Mouse (Mus musculus): Measurements from ENCODE around the gene Tfdp2.

Tfdp2 gene

DNA sequence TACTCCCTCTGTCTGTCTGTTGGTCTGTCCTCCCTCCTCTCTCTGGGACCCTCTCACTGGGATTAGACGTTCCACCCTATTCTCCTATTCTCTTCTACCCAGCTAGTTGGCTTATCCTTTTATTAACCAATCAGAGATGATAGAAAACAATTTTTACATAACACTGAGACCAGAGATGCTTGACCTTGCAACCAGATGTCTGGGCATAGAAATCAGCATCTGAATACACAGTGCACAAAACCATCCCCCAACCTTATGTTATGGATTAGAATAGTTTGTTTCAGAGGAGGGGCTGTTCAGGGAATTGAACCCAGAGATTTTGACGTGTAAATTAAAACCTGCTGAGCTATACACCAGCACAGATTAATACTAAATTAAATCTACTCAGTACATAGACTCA is 34.2 kb downstream of the Tfdp2 start:
- DNase-seq, result no peak

DNA sequence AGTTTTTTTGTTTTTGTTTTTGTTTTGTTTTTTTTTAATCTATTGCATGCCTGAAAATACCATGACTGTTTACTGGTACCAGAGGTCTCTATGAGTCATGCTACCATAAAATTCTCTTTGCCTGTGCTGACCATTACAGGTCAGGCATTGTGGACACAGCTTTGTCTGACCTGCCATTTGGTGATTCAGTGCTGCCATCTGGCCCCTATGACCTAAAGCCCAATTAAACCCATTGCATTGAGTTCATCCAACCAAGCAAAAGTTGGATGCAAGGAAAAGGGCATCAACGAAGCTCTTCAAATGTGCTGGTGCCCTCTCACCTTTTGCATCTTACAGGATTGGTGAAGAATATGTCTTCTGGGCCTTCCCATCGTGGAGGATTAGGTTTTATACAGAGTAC is 39.4 kb downstream of the Tfdp2 start:
- DNase-seq, result peak in 1 of 2 experiments; percentile 32

DNA sequence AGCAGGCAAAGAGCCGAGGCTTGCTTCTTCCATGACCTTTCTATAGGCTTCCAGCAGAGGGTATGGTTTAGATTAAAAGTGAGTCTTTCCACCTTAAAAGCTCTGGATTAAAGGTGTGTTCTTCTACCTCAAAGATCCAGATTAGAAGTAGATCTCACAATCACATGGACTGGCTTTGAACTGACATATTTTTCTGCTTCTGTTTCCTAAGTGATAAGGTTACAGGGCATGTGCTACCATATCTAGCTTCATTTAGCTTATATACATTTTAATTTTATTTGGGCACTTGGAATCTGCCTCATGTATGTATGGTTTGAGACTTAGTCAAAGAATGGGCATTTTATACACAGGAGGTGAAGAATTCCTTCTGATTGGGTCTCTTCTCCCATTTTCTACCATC is 41.3 kb downstream of the Tfdp2 start:
- DNase-seq, result no peak

DNA sequence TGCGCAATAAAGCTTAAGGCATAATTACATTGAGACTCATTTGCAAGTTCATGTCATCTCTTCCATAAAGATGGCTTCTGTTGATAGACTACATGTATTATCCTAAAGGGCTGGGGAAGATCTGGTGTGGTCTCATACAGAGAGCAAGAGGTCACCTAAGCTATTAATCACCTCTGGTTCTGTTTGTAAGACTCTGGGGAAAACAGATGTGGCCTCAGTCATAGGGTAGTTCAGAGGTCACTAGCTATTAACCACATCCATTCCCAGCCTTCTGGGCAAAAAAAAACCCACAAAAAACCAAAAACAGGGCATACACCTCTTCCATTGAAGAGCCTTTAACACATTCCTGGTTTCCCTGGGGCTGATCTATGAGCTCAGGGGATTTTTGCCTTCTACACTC is 42.2 kb downstream of the Tfdp2 start:
- no peak for DNase-seq

DNA sequence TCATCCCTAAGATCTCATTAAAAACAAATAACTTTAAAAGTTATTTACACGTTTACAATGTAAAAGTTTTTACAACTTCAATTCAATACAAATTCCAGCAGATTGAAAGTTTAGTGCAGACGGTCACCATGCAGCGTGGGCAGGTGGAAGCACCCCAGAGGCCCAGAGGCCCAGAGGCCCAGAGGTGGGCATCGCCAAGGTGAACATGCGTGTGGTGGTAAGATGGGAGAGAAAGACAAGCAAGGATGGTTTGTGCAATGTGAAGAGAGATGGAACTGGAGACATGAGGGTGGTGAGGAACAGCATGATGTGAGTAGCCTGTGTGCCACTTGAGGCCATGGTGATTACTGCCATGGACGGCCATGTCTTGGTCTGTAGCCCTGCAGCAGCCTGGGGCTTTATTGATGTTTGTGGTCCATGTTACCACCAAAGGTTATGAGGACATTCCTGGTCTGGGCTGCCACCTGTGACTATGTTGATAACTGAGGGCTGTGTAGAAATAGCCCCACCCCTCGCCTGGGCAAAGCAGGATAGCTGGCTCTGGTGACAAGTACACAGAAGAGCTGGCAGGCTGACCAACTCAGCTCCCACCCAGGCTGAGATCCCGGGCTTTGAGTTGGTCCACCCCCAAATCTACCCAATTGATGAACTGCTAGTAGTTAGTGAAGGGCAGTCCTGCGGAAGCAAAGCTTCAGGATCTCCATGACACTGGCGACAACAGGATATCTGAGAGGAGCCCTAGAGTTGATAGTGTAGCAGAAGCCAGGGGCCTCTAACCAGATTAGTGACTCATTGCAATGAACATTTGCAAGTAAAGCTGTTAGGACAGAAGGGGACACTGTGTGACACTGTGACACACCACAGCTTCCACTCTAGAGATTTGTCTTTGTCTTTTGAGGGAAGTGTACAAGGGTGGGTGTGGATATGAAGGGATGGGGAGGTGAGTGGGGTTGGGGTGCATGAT is 45.3 kb downstream of the Tfdp2 start:
- DNase-seq, result no peak

DNA sequence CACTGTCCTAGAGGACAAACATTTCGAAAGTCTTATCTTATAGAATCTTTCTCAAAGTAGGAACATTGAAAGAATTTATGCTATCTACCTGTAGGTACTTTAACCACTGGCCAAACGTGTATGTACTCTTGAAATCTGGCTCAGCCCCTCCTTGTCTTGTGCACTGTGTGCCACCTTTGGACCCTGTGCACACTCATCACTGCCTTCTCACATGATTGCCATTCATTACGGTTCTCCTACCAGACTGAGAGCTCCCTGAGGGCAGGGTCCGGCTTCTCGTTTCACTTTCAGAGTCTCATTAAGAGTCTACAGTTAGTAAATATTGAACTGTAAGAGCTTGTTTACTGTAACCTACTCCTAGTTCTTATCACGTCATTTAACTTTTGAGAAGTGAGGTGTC is 47.8 kb downstream of the Tfdp2 start:
- no peak for DNase-seq

DNA sequence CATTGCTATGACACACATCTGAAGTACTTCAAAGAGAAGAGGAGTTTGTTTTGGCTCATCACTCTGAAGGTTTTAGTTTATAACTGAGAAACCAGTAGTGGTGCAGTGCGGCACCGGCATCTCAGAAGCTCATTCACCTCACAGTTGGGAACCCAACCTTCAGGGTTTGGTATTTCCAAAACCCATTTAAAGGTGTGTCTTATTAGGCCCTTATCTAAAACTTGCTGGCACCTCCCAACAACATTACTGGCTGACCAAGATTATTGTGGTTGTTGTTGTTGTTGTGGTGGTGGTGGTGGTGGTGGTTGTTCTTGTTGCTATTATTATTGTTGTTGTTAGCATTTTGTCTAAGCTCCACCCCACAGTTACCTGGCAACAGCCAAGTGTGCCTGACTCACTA is 58.7 kb downstream of the Tfdp2 start:
- DNase-seq, result no peak

DNA sequence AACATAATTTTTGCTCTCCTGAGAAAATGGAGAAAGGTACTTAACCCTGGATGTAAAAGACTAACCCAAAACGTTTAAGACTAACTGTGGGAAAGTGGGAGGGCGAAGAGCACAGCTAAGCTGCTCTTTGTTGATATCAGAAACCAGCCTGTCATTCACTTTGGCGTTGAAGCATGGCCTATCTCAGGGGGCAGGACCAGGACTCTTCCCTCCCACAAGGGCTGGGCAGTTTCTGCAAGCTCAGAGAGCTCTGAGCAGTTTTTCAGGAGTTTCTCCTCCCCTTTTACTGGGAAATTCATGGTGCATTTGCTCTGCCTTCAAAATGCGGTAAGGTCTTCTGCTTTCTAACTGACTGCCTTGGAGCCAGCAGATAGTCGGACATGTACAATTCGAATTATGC is 62.4 kb downstream of the Tfdp2 start:
- DNase-seq, result no peak

DNA sequence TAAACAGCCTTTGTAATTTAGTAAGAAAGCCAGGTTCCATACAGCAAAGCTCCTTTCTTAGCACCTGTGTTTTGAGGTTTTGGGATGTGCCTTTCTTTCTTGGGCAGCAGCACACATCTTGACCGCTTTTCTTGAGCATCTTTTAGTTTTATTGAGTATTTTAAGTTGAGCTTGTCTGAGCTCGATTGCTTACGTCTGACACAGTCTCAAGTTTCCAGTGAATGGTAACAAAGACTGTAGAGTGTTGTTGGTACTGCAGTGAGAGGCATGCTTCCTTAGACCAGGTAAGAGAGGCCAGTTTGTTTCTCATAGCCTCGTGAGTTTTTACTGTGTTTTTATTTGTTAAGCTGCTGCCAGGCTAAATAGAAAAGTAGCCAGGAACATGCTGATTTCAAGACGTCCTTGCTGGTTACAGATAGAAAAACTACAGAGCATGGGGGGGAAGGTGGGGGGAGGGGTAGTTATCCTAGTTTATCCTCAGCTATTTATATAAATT is 63.0 kb downstream of the Tfdp2 start:
- DNase-seq, result no peak

DNA sequence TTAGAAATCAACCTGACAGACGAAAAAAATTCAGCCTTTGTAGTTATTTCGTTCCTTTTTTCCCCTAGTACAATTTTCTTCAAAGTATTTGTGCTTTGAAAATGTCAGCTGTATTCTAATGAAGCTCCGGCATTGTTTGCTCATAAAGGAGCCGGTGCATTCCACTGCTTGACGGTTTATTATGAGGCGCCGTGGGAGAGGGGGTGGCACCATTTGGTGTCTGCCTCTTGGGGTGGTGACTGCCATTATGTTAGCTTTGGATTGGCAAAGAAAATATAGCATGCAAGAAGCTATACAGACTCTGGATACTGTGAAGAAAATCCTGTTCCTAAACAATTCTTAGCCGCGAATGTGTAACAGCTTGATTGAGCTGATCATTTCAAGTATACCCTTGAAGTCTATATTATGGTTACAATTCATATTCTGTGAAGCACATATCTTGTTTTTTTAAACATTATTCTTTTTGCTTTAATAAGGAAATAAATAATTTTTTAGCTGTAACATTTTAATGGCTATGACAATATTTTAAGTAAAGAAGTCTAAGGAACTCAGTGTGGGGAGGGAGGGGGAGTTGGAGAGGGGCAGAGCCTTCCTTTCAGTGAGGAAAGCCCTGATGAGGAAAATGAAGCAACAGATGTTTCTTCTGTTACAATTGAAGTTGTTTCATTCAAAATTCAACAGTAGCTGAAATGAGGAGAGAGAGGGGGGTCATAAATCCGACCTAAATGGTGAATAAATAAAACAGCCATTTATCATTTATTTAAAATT is 63.9 kb downstream of the Tfdp2 start:
- DNase-seq, result peak; percentile 30 to 58

DNA sequence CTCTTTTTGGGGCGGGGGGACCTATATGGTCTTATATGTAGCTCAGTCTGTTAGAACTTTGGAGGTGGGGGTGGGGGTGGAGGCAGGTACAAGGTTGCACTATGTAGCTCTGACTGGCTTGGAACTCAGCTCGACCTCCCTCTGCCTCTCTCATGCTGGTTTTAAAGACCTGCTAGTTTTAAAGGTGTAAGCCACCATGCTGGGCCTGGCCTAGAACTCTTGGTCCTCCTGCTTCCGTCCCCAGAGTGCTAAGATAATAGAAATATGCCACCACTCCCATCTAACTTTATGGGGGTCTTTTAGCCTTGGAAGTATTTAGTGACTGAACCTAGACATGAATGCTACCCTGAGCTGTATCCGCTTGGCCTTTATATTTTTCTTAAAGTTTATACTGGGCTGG is 65.0 kb downstream of the Tfdp2 start:
- no peak for DNase-seq

DNA sequence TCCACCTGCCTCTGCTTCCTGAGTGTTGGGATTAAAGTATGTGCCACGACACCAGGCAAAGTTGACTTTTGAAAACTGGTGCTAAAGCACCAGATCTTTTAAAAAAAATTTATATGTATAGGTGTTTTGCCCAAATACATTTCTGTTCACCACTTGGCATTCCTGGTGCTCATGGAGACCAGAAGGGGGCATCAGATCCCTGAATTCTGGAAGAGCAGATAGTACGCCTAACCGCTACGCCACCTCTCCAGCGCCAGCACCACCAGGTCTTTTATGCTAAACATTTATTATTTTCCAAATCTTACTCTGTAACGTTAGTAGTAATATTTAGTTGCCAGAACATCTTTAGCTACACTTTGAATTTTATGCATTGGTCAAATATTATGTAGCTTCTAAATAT is 65.9 kb downstream of the Tfdp2 start:
- no peak for DNase-seq

DNA sequence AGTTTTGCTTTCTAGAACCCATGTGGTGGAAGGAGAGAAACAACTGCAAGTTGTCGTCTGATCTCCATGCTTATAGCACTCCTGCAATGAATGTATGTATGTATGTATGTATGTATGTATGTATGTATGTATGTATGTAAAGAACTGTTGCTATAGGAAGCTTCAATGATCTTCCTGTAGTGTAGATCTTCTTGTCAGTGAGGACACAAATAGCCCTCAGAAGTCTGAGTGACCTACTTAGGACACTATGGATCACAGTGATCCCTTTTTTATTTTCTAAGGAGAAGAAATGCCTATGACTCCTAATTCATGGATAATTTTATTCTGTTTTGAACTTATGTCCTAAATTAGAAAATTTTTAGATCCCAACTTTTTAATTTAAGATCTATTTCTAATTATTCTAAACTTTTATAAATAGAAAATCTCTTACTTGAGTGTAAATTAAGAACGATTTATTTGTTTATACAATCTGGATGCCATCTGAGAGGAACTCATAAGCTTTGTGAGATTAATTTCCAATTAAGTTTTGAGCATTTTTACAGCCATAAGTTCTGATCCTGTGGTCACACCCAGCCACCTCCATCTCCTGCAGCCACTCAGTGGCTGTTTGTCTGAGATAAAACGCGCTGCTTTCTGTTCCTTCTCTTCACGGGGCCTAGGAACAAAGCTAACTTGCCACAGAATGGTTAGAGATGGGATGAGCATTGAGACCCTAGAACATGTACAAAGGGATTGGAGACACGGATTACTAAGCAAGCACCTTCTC is 70.9 kb downstream of the Tfdp2 start:
- no peak for DNase-seq

DNA sequence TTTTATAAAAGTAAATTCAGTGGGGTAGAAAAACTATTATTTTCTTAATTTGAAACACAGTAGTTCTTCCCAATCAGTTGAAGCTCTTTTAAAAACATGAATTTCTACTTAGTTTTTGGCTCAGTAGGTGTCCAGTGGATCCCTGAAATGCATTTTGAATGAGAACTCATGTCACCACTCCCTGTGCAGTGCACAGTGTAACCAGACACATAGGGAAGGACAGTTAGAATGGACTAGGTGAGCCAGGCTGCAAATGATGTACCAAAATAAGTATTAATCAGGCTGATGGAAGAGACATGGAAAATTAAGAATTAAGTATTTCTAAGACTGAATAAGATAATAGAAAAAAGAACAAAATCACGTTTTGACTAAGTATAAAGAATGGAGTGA is 71.5 kb downstream of the Tfdp2 start:
- no peak for DNase-seq

DNA sequence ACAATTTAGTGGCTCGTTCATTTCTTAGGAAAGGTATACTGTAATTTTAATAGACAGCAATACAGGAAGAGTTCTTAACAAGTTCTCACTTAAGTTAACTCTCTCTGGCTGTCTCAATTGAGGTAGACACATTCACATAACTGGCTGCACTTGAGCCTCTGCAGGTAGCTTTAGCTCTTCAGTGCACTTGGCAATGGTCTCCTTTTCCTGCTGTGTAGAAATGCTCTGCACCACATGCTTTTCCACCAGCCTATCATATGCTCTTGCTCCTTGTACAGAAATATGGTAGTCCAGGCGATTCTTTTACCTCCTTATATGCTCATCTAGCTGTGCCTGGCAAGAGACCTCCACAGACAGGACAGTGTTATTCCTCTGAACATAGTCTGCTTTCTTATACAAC is 73.7 kb downstream of the Tfdp2 start:
- peak; percentile 21 to 45 for DNase-seq

DNA sequence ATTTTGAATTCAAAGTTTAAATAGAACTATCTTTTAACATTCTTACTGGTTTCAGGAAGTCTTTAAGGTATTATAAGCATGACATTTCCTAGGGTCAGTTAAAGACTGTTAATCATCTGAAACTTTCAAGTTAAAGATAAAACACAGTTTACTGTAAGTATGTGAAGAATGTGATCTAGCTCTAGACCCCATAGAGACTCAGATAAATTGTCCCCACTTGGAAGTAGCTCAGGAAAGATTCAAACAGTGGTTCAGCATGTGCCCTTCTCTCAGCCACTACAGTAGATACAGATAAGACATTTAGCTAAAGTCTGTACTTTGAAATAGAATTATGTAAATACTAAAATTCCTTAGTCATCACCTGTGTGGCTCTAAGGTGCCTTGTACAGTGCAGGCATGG is 79.5 kb downstream of the Tfdp2 start:
- DNase-seq, result no peak

DNA sequence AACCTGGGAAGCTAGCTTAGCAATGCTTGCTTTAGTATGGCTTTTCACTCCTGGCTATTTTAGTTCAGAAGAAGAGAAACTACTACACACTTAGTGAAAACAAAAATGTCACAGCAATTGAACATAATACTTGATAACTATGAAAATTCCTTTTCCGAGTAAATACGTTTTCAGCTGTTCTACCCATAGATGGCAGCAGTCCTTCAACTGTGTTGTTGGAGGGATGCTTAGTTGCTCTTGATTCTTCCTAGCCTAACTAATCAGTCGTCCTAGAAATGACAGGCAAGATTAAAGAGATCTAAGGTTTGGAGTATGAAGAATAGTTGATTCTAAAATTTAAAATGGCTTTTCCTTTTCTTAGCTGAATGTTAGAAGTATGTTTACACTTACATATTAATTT is 85.4 kb downstream of the Tfdp2 start:
- no peak for DNase-seq

DNA sequence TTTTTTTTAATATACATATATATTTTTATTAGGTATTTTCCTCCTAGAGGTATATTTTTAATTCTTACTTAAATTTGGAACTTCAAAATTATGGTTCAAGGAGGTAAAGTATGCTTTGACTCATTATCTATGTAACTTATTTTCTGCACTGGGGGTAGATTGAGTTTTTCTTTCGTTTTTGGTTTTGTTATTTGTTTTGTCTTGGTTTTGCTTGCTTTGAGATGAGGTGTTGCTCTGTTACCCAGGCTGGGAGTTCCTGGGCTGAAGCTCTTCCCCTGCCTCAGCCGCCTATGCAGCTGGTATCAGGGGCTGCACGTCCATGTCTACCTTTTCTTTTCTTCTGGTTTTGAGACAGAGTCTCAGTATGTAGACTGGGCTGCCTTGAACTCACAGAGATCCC is 86.0 kb downstream of the Tfdp2 start:
- no peak for DNase-seq

DNA sequence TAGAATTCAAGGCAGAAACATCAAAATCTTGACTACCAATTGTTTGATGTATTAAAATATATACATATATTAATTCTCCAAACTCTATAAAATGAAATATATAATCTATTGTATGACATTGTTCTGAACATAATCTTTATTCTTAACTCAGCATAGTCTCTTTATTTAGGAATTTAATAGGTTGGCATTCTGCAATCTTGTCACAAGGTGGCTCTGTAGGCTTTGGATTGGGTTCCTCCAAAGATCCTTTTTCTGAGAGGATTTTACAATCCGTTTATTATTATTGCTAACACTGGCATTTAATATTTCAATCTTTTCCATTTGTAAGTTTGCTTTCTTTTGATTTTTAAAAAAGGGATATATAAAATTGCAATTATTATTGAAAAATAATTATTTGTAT is 88.8 kb downstream of the Tfdp2 start:
- no peak for DNase-seq

DNA sequence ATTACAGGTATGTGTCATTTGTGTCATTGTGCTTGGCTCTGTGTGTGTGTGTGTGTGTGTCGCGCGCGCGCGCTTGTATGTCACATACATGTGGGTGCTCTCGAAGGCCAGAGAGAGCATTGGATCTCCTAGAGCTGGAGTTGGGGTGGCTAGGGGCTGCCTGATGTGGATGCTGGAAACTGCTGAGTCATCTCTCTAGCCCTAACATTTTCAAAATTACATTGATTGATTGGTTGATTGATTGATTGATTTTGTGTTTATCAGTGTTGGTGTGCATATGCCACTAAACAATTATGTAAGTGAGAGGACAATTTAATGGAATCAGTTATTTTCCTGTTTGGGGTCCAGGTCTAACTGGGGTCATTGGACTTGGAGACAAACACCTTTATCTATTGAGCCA is 96.1 kb downstream of the Tfdp2 start:
- DNase-seq, result no peak

DNA sequence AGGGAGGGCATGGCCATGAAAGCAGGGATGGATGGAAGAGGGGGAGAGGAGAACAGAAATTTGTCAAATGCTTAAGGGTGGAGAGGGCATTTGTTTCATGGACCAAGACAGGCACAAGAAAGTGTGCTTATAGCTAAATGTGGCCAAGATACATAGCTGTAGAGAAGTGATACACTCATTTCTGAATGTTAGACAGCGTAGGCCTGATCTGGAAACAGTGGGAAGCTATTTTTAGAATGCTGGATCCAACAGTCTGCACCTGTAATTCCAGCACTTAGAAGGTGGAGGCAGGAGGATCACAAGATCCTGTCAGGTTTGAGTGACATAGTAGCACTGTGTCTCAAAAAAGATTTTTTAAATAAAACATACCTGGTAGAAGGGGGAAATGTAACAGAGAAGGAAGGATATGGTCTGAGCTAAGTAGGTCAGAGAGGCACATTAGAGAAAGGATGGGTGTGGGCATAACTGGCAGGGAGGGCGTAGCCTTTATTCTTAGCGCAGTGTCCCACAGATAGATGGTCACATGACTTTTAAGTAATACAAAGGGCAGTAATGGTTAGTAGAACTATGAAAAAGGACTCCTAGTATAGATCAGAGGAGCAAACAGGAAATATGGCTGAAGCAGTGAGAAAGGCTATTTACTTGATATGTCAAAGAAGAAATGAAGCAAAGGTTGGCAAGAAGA is 103.4 kb downstream of the Tfdp2 start:
- no peak for DNase-seq

DNA sequence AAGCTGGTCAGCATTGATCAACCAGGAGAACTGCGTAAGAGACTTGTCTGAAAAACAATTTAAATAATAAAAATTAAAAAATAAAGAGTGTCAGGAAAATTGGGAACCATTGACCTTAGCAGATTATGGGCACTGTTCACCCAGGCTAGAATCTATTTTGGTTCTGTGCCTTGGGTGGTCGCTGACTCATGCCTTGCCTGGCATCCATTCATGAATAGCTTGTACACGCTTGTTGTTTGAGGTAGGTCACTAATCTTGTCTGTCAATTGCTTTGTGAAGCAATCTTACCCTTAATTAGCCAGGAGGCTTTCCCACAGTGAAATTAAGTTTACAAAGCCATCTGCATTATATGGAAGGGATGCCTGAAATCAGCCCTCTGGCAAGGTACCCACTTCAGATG is 112.7 kb downstream of the Tfdp2 start:
- no peak for DNase-seq

DNA sequence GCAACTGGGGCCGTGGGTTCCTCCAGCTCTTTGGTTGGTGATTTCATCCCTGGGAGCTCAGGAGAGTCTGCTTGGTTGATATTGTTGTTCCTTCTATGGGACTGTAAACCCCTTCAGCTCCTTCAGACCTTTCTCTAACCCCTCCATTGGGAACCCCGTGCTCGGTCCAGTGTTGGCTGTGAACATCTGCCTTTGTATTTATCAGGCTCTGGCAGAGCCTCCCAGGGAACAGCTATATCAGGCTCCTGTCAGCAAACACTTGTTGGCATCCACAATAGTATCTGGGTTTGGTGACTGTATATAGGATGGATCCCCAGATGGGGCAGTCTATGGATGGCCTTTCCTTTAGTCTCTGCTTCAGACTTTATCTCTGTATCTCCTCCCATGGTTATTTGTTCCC is 116.0 kb downstream of the Tfdp2 start:
- no peak for DNase-seq

Data from cerebellum, postnatal 25 days (tissue).